Mouse (Mus musculus): ENCODE data around the gene Ube3b.

Gene Ube3b

GRCm38 (mm10) chr5:114380209-114381012 is at the start of gene Ube3b, which contains the start of gene Kctd10:
Ube3b (plus strand) TSS chr5:114380607.
Kctd10 (minus strand) TSS chr5:114380508.
- DNase-seq (ENCODE audit: low read depth, low spot score) = peak; percentile 96

- DNase-seq (ENCODE audit: low read depth, low spot score) = no peak
Measured at GRCm38 (mm10) chr5:114342996-114343395, 37.4 kb upstream of the Ube3b start.

DNA sequence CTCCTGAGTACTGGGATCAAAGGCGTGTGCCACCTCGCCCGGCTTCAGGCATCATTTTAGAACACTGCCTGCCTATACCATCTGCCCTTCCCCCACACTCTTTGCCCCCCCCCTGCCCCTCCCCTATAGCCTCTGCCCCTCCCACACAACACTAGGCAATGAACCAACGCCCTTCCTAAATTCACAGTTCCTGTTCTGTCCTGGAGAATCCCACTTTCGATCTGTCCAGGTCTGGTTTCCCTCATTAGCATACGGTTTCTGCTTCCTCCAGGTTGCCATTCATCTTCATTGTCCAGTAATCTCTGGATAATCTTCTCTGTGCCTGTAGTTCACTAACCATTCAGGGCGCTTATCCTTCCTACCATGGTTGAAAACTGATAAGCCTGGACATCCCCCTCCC is 36.8 kb upstream of the Ube3b start:
- peak; percentile 33 for DNase-seq (ENCODE audit: low read depth, low spot score)

- peak; percentile 90 for DNase-seq (ENCODE audit: low read depth, low spot score)
Measured at GRCm38 (mm10) chr5:114345538-114345937, 34.9 kb upstream of the Ube3b start.

DNA sequence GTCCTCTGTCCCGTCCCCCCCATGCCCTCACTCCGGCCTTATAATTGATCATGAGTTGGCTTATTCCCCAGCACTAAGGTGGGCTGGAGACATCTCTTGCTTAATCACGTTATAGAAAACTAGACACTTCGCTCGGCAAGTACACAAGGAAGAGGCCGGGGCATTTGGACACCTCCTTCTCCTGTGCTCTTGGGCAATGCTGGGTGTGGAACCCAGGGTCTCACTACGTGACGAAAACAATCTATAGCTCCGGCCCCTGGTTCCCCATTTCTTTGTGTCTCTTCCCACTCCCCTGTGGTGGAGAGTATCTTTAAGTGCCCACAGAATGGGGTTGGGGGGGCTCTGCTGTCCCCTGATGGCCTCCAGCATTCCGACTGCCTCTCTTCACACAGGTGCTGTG is 33.4 kb upstream of the Ube3b start:
- DNase-seq (ENCODE audit: low read depth, low spot score) = no peak

DNA sequence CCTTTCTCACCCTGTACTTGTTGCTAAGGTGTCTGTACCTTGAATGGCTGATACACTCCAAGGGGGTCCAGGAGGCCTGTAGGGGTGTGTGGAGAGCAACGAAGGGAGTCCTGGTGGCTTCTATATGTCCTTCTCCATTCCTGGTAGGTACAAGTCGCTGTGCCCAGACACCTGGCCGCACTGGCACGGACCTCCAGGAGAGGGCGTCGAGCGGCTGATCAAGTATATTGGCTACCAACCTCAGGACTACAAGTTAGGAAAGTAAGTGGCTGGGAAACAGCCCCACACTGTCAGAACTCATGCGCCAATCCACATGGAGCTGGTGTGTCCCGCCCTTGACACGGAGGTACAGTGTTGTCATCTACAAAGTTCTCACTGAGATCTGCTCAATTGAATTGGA is 28.9 kb upstream of the Ube3b start:
- peak; percentile 80 for DNase-seq (ENCODE audit: low read depth, low spot score)

GRCm38 (mm10) chr5:114356250-114356935 is 24.0 kb upstream of the Ube3b start:
- DNase-seq (ENCODE audit: low read depth, low spot score) = peak; percentile 95

DNA sequence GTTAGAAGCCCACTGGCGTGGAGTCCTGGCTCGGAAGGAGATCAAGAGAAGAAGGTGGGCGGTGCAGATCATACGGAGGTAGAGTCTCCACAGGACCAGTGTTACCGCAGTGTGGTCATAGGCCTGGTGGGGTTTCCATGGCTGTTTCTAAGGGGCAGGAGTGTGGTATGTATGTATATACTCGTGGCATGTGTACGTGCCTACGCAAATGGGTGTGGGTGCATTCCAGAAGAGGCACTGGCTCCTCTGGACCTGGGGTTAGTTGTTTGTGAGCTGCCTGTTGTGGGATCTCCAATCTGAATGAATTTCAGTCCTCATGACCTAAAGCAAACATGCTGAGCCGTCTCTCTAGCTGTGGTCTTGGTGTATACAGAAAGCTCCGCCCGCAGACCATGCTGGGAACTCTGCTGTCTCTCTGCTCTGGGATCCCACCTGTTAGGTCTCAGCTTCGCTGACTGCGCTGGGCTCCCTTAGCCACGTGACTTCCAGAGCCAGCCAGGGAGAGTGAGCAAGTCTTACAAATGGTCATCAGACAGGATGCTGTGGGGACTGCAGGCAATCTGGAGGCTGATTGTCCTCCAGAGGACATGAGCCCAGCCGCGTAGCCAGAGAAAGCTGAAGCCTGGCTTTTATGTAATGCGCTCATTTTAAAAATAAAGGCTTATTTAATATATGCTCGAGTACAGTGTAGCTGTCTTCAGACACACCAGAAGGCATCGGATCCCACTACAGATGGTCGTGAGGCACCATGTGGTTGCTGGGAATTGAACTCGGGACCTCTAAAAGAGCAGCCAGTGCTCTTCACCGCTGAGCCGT is 23.3 kb upstream of the Ube3b start:
- peak; percentile 76 for DNase-seq (ENCODE audit: low read depth, low spot score)

DNA sequence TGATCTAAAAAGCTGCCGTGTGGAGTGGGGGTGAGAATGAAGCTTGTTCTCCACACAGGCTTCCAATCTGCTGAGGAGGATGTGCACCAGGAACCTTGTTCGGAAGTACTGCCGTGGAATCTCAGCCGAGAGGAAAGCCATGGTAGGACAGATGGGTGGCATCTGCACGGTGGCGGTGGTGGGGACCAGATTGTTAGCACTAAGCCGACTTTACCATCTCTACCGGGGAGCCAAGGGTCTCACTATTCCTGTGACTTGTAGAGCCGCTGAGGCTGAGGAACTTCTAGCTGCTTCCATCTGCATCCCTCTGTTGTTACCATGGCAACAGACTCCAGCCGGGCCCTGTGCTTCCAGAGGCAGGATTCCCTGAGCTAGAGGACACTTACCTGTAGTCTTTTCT is 21.6 kb upstream of the Ube3b start:
- no peak for DNase-seq (ENCODE audit: low read depth, low spot score)

DNA sequence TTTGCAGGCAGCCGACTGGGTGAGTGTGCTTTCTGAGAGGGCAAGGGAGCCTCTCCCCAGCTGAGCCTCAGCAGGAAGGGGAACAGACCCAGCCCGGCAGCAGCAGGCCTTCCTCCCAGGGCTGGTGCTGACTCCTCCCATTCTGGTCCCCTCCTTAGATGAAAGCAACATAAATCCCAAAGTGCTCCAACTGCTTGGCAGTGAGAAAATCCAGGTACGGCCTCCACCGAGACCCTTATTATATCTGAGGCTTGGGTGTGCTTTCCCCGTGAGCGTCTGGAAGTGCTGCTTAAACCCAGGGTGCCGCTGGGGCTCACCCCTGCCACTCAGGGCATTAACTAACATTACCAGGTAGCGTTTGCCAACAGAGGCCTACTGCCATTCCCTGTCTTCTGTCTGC is 20.8 kb upstream of the Ube3b start:
- DNase-seq (ENCODE audit: low read depth, low spot score) = no peak

DNA sequence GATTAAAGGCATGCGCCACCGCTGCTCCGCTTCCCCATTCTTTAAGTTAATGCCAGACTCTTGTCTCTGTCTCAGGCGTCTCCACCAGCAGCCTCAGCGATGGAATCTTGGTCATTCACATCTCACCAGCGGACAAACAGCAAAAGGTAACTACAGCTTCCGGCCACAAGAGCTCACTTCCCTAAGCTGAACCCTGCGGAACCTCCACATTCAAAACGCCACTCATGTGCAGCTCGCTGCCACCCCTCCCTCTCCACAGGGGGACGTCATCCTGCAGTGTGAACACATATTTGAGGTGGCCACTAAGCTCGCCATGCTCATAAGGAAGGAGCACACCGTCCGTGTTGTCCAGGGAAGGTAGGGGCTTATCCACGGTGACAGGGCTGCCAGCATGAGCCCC is 19.4 kb upstream of the Ube3b start:
- no peak for DNase-seq (ENCODE audit: low read depth, low spot score)

DNA sequence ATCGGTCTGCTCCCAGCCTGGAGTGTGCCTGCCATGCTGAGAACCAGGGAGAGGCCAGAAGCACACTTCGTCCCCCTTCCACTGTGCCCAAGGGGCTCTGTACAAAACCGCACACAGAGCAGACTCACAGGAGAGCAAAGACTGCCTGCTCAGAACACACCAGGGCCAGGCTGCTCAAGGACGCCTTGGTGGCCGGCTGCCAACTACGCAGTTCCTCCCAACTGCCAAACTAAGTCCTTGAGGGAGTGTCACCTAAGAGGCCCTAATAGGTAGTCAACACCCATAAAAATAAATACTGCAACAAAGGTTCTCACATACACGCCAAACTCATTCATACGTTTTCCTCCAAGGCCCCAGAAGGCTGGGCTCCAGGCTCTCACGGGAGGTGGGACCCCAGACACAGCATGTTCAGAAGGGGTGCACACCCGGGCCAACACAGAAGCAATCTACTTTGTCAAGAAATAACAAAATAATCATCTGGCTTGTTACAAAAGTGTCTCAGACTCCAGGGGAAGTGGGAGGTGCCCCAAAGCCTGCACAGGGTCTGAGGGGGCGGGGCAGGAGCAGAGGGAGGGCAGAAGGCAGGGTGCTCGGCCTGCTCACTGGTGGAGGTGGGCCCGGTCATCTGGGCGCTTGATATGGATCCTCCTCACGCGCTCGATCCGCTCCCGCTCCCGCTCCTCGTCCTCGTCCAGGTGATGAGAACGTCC is 15.2 kb upstream of the Ube3b start:
- no peak for DNase-seq (ENCODE audit: low read depth, low spot score)

DNA sequence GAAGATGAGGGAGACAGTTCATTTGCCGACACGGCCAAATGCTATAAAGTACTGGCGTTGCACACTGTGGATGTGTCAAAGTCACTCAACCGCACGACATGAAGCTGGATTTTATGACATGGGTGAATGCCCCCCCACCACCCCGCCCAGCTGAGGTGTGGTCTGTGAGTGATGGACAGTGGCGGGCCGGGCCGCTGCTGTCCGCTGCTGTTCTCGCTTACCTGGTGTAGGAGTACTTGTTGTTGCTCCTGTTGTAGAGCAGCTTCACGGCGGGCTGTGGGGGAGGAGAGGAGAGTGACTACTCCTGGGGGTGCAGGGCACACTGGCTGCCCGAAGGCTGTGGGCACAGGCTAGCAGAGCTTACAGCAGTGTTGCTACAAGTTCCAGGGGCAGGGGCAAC is 12.3 kb upstream of the Ube3b start:
- no peak for DNase-seq (ENCODE audit: low read depth, low spot score)

- peak; percentile 52 for DNase-seq (ENCODE audit: low read depth, low spot score)
Measured at GRCm38 (mm10) chr5:114368803-114369496, 11.5 kb upstream of the Ube3b start.

DNA sequence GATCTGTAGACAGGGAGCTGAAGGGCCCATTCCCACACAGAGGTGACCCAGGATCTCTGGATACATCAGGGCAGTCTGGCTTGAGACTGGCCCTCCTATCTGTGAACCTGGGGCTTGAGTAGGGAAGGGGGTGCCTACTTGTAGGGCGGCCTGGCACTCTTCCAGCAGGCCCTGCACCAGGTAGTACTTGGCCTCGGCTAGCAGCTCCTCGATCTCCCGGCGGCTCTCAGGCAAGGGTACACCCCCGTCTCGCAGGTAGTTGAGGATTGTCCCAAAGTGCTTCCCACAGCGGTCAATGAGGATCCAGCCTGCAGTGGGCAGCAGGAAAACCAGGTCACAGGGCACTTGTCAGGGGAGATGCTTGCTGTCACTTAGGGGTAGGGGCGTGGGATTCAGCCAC is 10.5 kb upstream of the Ube3b start:
- DNase-seq (ENCODE audit: low read depth, low spot score) = no peak

GRCm38 (mm10) chr5:114370371-114370776 is 10.0 kb upstream of the Ube3b start:
- DNase-seq (ENCODE audit: low read depth, low spot score) = no peak

GRCm38 (mm10) chr5:114371331-114371730 is 9.1 kb upstream of the Ube3b start:
- DNase-seq (ENCODE audit: low read depth, low spot score) = no peak

DNA sequence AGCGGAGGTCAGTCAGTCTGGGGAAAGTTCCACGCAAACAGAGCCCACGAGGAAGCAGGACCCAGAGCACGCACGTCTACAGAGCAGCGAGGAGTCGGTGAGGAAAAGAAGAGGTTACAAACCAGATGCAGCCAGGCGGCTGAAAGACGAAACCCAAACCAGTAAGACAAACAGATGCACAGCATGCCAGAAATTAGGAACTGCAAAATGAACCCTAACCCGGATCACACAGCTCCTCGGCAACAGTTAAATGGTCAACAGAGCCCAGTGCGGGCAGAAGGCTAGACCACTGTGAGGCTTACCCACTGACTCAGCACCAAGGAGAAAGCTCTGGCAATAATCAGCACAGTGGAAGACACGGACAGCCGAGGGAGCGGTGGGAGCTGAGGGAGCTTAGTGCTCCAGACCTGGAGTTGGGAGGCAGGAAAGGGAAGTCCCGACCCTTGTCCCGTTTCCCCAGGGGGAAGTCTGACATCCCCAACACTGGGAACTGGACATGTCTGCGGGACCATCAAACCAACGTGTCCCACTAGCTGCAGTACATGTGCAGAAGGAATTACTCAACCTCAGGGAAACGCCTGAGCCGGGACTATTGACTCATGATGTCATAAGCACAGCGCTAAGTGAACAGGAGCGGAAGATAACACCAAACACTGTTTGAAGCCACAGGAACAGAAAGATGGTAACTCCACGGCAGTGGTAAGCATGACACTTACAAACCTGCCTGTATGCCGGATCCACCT is 8.5 kb upstream of the Ube3b start:
- no peak for DNase-seq (ENCODE audit: low read depth, low spot score)

- peak; percentile 85 for DNase-seq (ENCODE audit: low read depth, low spot score)
Measured at GRCm38 (mm10) chr5:114372565-114372964, 7.8 kb upstream of the Ube3b start.

GRCm38 (mm10) chr5:114373174-114373573 is 7.2 kb upstream of the Ube3b start:
- no peak for DNase-seq (ENCODE audit: low read depth, low spot score)

All from ZHBTc4 (cell line).